Mouse (Mus musculus) ovary, adult 18-20 months (tissue): ENCODE data around the gene Plxnd1.
A peak's percentile ranks its signal among the peaks of the same experiment; 100 is the strongest.

Experiments
- DNase-seq: peaks from one replicate; pipeline ENCODE4 v3.0.0; 2022; ENCODE audit warnings: low spot score, mixed read lengths

Plxnd1 gene

DNA sequence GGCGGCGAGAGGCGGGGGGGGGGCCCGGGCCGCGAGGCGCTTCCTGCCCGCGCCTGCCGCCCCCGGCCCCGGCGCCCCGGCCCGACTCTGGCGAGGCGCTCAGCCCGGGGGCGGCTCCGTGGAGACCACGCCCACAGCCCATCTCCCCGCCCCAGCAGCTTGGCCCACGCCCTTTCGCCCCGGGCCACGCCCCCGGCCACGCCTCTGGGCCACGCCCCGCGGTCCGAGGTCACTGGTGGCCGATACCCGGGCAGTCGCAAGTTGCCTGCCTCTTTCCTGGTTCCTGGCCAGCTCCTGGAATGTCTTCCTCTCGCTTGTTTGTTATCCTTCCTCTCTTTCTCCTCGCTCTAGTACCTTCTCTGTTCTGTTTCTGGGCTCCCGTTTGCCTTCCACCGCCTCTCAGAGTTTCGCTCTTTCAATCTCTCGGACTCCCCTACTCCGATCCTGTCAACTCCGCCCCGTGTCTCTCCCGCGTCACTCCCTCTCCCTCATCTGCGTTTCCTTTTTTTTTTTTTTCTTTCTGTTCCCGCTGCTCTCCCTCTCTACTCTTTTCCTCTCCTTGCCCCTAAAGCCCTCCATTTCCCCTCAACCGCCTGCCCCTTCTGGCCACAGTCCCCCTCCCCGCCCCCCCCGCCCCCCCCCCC lies at the start of gene Plxnd1:
TSS of gene Plxnd1 (minus strand) at position 129 of the 644 bp plus-strand sequence.
- DNase-seq: peak; percentile 89

DNA sequence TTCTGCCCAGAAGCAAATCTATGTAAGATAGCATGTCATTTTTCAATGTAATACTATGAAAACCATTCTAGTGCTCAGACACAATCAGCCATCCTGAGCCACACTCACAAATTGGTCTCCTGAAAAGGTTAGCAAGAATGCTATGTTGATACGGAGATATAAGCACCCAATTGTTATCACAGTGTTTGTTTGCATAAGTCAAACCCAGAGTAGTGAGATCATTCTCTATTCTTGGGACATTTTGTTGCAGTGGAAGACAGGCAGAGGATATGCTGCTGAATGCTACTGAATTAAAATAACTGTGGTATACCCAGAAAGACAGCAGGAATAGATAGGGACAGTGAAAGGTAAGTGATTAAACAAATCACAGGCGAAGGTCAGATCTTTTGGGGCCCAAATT lies 49.2 kb upstream of the Plxnd1 start:
- DNase-seq: no peak

DNA sequence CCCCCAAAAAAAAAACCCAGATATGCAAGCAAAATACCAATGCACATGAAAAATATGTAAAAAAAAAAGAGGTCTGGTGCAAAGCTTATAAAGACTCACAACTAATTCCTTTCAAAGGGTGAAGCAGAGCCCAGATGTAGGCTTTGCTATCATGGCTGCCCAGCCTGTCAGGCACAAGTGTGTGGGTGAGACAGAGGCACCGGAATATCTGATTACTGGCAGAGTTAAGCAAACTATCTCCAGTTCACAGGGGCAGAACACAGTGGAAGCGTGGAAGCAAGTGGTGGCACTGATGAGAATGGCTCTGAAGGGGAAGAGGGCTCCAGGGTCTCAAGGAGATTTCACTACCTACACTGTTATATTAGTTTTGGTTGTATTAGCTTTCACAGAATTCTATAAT lies 43.4 kb upstream of the Plxnd1 start:
- DNase-seq: no peak

DNA sequence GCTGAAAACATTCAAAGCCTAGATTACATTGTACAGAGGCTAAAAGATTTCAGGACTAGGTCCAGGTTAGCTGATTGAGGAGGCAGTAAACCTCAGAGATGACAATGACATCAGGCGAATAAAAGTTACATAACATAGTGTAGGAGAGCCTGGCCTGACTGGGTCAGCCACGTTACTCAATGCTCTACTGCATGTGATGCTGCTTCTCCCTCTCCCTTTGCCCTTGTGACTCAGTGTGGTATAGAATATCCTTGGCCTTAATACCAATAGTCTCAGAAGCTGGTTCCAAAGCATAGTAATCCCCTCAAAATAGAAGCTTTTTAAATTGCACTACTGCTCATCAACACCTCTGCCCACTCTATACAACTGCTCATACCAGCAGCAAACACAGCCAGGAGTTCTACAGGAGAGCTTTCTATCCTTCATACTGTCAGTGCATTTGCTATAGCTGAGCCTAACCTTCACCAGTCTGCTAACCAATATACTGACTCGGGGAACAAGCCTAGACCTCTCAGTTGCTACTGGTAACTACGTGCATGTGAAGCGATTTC lies 42.6 kb upstream of the Plxnd1 start:
- no peak for DNase-seq

DNA sequence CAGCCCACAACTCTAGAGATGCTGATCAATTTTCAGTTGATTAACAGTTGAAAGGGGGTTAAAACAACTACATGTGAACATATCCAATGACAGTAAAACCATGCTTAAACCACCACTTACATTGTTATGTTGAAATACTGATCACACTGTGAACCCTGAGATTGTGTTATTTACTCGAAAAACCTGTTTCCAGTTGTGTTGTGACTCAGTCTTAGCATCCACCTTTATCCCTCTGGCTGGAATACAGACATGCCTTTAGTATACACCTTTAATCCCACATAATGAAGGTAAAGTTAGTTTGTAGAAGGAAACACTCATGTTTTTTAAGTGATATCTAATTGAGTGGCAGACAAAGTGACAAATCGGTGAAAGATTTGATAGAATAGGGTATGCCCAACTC lies 41.8 kb upstream of the Plxnd1 start:
- DNase-seq: no peak

DNA sequence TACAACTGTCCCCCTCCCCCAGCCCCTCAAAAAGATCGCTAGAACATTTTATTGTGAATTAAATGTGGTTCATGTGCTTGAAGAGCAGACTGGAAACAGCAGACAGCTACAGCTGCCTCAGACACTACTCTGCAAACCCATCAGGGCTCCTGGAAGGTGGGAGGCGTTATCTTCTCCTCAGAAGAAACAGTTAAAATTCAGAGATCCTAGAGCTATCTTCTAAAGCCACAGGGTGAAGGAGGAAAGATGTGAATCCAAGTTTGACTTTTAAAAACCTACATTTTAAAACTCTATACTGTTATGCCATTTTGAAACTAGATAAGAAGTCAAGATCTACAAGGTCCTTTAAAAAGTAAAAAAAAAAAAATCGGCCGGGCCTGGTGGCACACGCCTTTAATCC lies 36.2 kb upstream of the Plxnd1 start:
- DNase-seq: no peak

DNA sequence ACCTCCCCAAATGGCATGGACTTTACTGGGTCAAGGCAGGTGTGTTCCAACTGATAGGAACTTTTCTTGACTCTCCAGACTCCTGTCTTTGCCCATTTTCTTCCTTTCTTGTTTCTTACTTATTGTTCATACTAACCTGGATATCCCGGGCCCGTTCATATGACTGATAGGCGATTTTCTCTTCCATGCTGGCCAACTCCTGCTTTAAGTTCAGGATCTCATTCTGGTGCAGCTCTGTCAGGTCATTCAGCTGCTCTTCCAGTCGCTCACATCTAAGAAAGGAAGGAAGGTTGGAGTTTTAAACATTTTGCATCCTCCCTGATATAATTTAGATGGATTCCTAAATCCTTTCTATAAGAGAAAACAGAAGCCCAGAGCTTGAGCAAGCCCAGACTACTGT lies 29.9 kb upstream of the Plxnd1 start:
- no peak for DNase-seq

DNA sequence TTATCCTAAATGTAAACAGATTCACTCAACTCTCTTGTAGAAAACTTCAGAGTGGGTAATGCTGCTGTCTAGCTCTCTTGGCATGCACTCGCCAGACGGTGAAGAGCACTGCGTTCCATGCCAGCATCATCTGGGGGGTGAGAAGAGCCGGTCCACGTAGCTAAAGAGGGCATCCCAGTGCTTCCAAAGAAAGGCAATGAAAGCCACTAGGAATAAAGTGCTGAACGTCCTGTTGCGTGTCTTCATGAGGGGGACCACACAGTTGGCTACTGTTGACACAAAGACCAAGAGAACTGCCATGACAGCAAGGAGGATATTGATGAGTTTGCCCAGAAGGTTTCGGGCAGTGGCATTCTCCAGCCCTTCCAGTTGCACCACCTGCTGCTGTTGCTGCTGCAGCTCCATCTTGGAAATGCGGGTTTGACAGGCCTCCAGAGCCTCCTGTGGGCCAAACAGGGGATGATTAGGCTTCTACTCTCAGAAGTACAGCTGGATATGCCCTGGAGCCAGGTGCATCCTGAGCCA lies 27.2 kb upstream of the Plxnd1 start:
- no peak for DNase-seq

DNA sequence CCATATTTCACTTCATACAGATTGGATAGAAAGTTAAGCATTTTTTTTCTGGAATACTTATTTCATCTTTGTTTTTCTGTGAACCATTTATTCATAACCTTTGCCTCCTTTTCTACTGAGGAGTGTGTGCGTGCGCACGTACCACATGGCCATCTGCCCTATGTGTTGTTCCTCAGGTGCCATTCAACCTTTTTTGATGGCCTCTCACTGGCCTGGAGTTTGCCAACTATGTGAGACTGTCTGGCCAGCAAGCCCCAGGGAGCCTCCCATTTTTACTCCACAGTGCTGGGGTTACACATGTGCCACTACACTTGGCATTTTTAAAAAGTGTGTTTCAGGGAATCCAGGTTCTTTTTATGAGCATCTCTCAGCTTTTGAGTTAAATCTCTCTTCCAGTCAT lies 21.1 kb upstream of the Plxnd1 start:
- DNase-seq: no peak

DNA sequence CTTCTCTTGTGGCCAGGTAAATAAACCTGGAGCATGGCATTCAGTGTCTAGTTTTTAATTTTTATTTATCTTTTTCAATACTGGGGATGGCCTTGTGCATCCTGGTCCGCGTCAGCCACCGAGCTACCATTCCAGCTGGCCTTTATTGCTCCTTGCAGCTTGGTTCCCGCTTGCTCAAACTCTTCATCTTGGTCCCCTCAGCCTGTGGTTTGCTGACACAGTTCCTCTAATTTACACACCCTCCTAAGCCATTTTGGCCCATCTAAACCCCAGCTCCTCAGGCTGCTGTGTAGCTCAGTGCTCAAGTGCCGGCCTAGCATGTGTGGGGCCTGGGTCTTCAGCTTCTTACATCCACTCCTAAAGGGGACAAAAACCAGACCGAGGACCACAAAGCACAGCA lies 19.3 kb upstream of the Plxnd1 start:
- no peak for DNase-seq

DNA sequence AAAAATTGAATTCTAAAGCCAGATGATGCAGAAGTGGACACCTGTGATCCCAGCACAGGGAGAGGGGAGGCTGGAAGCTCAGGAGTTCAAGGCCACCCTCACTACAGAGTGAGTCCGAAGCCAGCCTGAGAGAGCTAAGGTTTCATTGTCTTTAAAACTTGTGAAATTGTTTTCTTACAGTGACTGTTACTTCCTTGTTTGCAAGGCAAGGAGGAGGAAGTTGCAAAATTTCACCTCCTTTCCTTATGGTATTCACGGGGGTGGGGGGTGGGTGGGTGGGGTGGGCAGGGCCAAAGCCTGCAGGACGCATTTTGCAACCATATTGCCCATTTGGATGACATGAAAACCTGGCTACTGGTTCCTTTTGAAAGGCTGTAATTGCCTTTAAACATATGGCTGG lies 18.9 kb upstream of the Plxnd1 start:
- no peak for DNase-seq

DNA sequence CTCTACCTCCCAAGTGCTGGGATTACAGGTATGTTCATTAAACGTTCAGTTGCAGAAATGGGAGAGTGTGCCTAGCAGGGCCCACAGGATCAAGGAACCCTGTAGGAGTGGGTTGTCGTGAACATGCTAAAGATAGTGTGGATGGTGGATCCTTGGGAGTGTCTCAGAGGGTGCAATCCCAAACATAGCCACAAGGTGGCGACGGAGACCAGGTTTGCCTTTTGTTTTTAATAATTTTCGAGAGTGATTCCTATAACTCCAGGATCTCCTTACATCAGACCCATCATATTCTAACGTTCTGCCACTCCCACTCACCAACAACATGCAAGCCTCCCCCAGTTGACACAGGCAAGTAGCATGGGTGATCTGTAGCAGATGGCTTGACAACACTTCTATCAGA lies 15.7 kb upstream of the Plxnd1 start:
- no peak for DNase-seq

DNA sequence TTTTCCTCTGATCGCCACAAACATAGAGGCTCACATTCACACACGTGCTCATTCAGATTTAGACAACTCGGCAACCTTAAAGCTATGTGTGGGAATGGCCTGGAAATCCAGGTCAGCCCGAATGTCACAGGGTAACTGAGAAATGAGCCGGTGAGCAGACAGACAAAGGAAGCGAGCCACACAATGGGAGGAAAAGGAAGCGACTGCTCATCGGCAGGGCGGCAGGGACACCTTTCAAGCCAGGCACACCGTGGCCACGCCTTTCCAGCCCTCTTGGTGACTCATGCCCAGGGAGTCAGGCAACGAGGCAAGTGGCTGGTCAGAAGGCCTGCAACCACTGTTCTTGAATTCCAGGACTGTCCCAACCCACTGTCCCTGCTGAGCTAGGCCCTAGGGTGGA lies 14.6 kb upstream of the Plxnd1 start:
- DNase-seq: no peak

DNA sequence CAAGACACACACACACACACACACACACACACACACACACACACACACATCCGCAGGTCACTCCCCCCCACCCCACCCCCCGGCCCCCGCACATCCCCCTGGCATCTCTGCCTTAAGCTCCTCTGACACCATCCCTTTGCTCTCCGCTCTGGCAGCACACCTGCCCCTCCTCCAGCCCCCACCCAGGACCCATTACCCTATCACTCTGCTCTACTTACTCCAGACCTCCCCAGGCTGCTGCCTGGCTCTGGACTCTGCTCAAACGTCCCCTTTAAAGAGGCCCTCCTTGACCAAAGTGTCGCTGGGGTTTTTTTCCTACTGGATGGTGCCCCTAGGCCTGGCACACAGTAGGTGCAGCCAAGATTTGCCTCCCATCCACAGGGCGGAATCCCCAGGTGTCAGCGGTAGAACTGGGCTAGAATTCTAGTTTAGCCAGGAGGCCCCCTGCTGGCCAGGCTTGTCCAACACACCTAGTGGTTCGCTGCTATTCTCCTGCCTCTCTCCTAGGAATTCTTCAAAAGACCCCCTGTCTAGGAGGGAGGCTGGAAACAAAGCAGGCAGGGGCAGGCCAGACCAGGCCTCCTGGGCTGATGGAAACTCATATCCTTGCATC lies 12.9 kb upstream of the Plxnd1 start:
- DNase-seq: no peak

DNA sequence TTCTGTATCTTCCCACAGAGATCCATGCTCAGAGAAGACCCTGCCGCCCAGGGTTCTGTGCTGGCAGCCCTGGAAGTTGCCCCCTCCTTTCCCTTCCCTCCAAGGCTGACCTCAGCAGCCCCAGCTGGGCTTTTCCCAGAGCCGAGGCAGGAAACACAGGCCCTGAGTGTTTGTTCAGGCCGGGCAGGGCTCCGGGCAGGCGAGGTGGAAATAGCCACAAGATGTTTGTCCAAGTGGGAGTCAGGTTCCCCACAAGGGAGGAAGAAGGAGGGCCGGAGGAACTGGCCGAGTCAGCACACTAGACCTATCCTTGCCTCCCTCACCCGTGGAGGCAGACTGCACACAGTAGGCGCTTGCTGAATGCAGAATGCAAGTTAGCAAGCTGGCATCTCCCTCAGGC lies 11.9 kb upstream of the Plxnd1 start:
- DNase-seq: no peak

DNA sequence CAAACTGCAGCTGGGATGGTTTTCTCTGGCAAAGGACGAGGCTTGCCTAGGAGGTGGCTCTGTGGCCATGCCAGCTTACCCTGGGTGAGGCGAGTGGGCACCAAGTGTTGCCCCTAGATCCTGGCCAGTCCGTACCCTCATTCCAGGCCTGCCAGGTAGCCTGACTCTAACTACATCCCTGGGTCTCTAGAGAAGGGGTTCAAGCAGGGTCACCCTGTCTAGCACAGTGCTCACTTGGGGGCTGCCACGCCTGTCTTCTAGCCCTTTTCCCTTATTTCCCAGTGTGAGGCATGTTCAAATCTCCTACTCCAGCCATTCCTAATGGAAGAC lies 11.1 kb upstream of the Plxnd1 start:
- no peak for DNase-seq

DNA sequence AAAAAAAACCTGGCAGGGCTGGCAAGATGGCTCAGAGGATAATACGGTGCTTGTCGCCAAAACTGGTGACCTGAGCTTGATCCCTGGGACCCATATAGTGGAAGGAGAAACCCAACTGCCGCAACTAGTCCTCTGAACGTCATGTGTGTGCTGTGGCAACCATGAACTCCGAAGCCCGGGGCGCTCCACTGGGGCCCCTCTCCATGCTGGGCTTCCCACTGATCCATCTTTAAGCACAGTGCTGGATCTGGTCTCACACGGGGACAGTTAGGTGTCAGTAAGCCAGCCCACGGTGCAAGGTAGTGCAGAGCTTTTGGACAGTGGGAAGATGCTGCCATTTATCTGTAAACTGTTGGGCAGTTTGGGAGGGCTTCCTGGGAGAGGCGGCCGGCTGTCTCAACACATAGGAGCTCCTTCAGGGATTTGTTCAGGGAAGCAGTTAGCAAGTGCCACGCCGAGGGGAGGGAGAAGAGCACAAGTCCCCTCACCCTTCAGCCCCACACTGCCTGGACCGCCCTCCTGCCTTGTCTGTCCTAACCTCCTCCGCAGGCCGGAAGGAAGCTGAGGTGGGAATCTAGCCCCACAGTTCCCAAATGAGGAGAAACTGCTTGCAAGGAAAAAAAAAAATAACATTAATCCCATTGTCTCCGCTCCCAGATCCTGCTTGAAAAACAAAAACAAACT lies 10.6 kb upstream of the Plxnd1 start:
- no peak for DNase-seq

DNA sequence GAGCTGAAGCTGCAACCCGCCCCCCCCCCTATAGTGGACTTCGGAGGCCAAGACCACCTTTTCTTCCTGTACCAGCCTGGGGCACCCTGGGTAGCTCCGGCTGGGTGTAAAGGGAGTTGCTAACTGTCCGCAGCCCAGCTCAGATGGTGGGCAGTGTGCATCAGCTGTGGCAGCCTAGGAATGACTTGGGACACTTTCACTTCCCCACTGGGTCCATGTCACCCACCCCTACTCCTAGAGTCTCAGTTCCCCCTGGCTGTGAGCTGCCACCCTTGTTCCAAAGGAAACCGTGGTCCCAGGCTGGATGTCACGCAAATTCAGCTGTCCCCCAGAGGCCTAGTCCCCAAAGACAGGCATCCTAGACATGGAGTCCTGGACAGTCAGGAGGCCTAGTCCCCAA lies 9.9 kb upstream of the Plxnd1 start:
- no peak for DNase-seq

DNA sequence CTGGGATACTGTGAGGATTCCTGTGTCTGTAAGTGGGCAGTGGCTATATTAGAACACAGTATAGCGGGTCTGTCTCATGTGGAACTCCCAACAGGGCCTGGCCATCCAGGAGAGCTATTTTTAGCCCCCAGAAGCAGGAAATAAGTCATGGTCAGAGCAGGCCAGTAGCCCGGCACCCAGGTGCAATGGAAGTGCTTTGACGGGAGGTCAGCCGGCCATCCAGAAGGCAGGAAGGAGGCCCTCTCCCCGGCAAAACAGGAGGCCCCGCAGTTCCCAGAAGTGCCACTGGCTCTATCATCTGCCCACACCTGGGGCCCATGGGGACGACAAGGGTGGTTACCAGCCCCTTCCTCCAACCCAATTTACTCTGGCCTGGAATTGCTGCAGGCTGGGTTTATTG lies 9.3 kb upstream of the Plxnd1 start:
- no peak for DNase-seq

DNA sequence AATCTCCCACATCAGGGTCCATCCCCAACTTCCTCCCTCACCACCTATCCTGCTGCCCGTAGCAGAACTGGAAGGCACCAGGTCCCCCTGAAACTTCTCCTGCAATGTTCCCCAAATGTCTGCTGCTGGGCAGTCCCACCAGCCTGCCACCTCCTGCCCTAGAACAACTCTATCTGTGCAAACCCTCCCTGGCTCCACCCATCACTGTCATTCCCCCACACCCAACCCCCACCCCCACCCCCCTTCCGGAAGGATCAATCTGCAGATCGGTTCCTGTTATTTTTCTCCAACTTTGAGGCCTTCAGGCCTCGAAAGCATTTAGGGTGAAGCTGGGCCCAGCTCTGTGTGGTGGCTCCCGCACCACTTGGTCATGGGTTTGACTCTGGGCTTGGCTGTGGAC lies 8.7 kb upstream of the Plxnd1 start:
- DNase-seq: no peak

DNA sequence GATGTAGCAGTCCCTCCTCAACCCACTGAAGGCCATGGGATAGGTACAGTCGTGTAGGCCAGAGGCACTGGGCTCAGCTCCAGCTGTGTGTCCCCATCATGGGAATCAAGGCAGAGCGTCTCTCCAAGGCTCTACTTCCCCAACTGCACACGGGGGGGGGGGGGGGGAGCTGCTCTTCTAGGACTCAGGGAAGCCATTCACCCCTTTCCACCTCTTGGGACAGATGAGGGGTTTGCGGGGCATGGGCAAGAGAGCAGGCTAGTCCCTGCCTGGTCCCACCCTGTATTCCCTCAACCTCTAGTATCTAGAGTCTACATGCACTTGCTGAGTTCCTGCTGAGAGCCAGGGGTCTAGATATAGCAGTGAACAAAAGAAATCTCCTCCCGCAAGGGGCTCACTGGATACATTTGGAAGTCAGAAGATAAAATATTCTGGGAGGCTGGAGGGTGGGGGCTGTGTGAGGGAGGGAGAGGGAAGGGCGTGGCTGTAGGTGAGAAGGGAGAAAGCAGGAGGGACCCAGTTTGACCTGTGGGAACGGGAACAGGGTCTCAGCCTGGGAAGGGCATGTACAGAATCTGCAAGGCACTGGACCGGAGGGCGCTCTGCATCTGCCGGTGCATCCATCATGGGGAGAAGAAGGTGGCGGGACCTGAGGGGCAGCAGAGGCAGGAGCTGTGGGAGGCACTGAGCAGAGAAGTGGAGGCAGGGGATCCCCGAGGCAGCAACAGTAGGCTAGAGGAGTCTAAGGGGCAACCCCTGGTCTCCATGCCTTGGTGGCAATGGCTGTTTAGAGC lies 7.7 kb upstream of the Plxnd1 start:
- no peak for DNase-seq

DNA sequence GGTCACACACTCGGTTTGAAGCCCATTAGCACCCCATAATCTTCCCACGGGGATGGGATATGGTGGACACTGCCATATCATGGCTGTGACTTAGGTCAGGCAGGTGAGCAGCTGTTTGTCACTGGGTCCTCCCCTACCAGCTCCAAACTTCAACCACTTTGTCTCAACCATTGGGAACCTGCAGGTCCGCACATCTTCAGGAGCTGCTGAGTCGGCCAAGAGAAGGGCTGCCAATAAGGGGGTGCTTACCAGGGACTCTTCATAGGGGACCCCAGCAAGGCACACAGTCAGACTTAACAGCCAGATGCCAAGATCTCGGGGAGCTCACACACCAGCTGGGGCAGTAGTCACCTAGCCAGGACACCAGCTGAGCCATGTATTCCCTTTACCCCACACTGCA lies 6.0 kb upstream of the Plxnd1 start:
- no peak for DNase-seq

DNA sequence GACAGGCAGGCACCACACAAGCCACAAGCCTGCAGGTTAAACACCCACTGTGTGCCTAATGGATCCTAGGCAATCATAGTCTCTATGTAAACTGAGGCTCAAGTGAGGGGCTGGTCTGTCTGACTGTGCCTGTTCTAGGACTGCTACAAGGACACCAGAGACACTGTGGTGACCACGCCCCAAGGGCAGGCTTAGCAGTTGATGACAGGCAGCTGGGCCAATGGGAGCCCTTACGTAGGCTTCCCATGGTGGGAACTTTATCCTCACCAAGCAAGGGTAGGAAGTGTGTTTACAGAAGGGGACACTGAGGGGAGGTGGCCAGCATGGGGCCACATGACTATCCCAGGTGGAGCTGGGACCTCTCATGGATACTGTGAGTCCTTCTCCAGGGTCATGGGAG lies 4.4 kb upstream of the Plxnd1 start:
- no peak for DNase-seq
